Comparison of ENCODE assay signal across 9 mouse cellular contexts in genomic region chr7:128724761-128725160, GRCm38 (mm10). TPM values are rescaled to one million over a fixed set of nuclear protein-coding genes. Genes with fewer than 3 reads are reported as not detected.
DNase-seq lines count a peak whose midpoint lies in the region; ATAC-seq and TF ChIP-seq lines count a peak whose summit lies in the region.
"Had no signal": no experiment of that assay in that cellular context is flagged by ENCODE, and none has a peak within 500 bp of the region (broad histone marks: within the 10 kb centered on the region; RNA-seq: fewer than 3 reads in every experiment).

No protein-coding gene starts in this region.

- peaks cover 4% of the 10 kb centered on the region for H3K4me1 ChIP-seq in ES-Bruce4 (ENCODE audit: control insufficient read depth, insufficient read depth, low read length)
- peaks cover 21% of the 10 kb centered on the region for H3K4me1 ChIP-seq in forebrain, embryonic 13.5 days
- H3K4me1 ChIP-seq in liver, embryonic 12.5 days, result peaks cover 46% of the 10 kb centered on the region

- WGBS in forebrain, embryonic 13.5 days, result 33% methylated on average over 4 of the region's 4 CpGs
- WGBS in liver, embryonic 12.5 days (ENCODE audit: insufficient replicate concordance), result 47% methylated on average over 4 of the region's 4 CpGs

- H3K4me2 ChIP-seq in forebrain, embryonic 13.5 days, result no peak overlapping the region
- H3K4me2 ChIP-seq in liver, embryonic 12.5 days, result no peak overlapping the region

- no peaks in the 10 kb centered on the region for H3K27me3 ChIP-seq in ES-Bruce4 (ENCODE audit: control insufficient read depth, insufficient read depth, low read length, poor library complexity, severe bottlenecking)
- H3K27me3 ChIP-seq in forebrain, embryonic 13.5 days, result no peaks in the 10 kb centered on the region
- no peaks in the 10 kb centered on the region for H3K27me3 ChIP-seq in liver, embryonic 12.5 days (replicated peaks)

- no peak overlapping the region for H3K4me3 ChIP-seq in ES-Bruce4 (ENCODE audit: low read depth, low read length)
- H3K4me3 ChIP-seq in forebrain, embryonic 13.5 days, result no peak overlapping the region
- H3K4me3 ChIP-seq in liver, embryonic 12.5 days, result no peak overlapping the region
- H3K4me3 ChIP-seq: erythroblast, embryonic 14.5 days had no signal

- TF ChIP-seq POLR2A in ES-Bruce4 (IDR thresholded peaks at IDR 0.05; ENCODE audit: insufficient read depth, low read length), result no peak

- DNase-seq in c-Kit-positive CD71-positive TER-119-positive erythroid progenitor cells, embryonic 14.5 days (ENCODE audit: low spot score), result peak; percentile 62
- DNase-seq in heart, postnatal 10 days, result peak; percentile 85
- DNase-seq in kidney, postnatal 25 days, result peak; percentile 77 to 87
- peak; percentile 33 to 55 for DNase-seq in natural killer cell, adult 2 months (ENCODE audit: low spot score in 2 of 2)
- DNase-seq in thymus, adult 18-20 months, result peak; percentile 39 to 67

- H3K9me3 ChIP-seq in ES-Bruce4 (replicated peaks; ENCODE audit: control insufficient read depth, insufficient read depth, low read length, poor library complexity, severe bottlenecking), result no peaks in the 10 kb centered on the region
- no peaks in the 10 kb centered on the region for H3K9me3 ChIP-seq in forebrain, embryonic 13.5 days (replicated peaks)
- no peaks in the 10 kb centered on the region for H3K9me3 ChIP-seq in liver, embryonic 12.5 days (replicated peaks)

- H3K27ac ChIP-seq in ES-Bruce4 (ENCODE audit: insufficient read depth, low read length), result no peak overlapping the region
- H3K27ac ChIP-seq in forebrain, embryonic 13.5 days, result peak overlapping the region; percentile 49; the same call in 1 of the 2 replicates
- H3K27ac ChIP-seq in liver, embryonic 12.5 days, result 0 out of 2 replicates have a peak overlapping the region, but pooled peaks have one; percentile 6

- no peak for TF ChIP-seq EP300 in ES-Bruce4 (IDR thresholded peaks at IDR 0.05; ENCODE audit: insufficient read depth, low read depth, low read length)

- peak; percentile 13 for TF ChIP-seq CTCF in ES-Bruce4 (IDR thresholded peaks at IDR 0.05; ENCODE audit: low read depth, low read length)

- H3K36me3 ChIP-seq in ES-Bruce4 (ENCODE audit: control insufficient read depth, insufficient read depth, low read length, poor library complexity, severe bottlenecking), result peaks cover 18% of the 10 kb centered on the region
- peaks cover 26% of the 10 kb centered on the region for H3K36me3 ChIP-seq in forebrain, embryonic 13.5 days (ENCODE audit: poor library complexity, severe bottlenecking)
- peaks cover 49% of the 10 kb centered on the region for H3K36me3 ChIP-seq in liver, embryonic 12.5 days

- peak; percentile 93 for ATAC-seq in forebrain, embryonic 13.5 days
- peak; percentile 64; the same call in 1 of the 2 replicates for ATAC-seq in liver, embryonic 12.5 days

- H3K9ac ChIP-seq in ES-Bruce4 (ENCODE audit: low read depth, poor library complexity, severe bottlenecking), result no peak overlapping the region
- no peak overlapping the region for H3K9ac ChIP-seq in forebrain, embryonic 13.5 days
- no peak overlapping the region for H3K9ac ChIP-seq in liver, embryonic 12.5 days

- intact Hi-C loops in heart, postnatal 10 days (cut with DNase I), result no loop called here

RNA-seq across cellular contexts. Expression of gene Mcmbp, which starts 15.5 kb away (rescaled TPM):
- 78.5 and 81.8 TPM in 2 replicates for polyA plus RNA-seq in ES-Bruce4 (2011; ENCODE audit: insufficient read depth, insufficient read length, low read depth, missing spikeins)
- 66.8 and 69.2 TPM in 2 replicates for polyA plus RNA-seq in forebrain, embryonic 13.5 days (2015; fragmentation: Nextera tagmentation; extraction: Ambion mirVana)
- total RNA-seq in heart, postnatal 10 days (2021), result 10 to 100 TPM; 33.1 to 35.9 TPM
- 41.9 and 42.5 TPM in 2 replicates for polyA plus RNA-seq in liver, embryonic 12.5 days (2016; fragmentation: Nextera tagmentation; extraction: Ambion mirVana)

RNA-seq across cellular contexts. Expression of gene Sec23ip, which starts 20.0 kb away (rescaled TPM):
- polyA plus RNA-seq in ES-Bruce4 (2011; ENCODE audit: insufficient read depth, insufficient read length, low read depth, missing spikeins), result 55.0 and 55.2 TPM in 2 replicates
- polyA plus RNA-seq in forebrain, embryonic 13.5 days (2015; fragmentation: Nextera tagmentation; extraction: Ambion mirVana), result 40.1 and 41.9 TPM in 2 replicates
- total RNA-seq in heart, postnatal 10 days (2021), result 10 to 100 TPM; 29.3 to 30.0 TPM
- polyA plus RNA-seq in liver, embryonic 12.5 days (2016; fragmentation: Nextera tagmentation; extraction: Ambion mirVana), result 27.4 and 27.7 TPM in 2 replicates
